Mouse (Mus musculus) heart, embryonic 14.5 days (tissue): ENCODE results near the gene Prkar2b. TPM values are rescaled to one million over a fixed set of nuclear protein-coding genes. Genes with fewer than 3 reads are reported as not detected.
"Not testable (repeated sequence)": the region's sequence is repeated elsewhere in the genome, so short reads cannot be mapped to it uniquely, and the experiment has no call there.

Source experiments
- ATAC-seq: fragments of 200-750 bp; cut with Nextera tagmentation; 2 replicates; pipeline ENCODE4 v1.8.0; 2017; ENCODE audit warnings: low read depth, moderate TSS enrichment; ENCODE audit not compliant: insufficient number of reproducible peaks, insufficient read depth, low FRiP score
- H3K27ac ChIP-seq, 2 experiments: fragments of 200-500 bp in 1 of 2; fragments of 300-500 bp in 1 of 2; sonication (generic) in 1 of 2; replicated peaks in 1 of 2; 2 replicates each; pipeline ENCODE4 v1.5.1; 2012 to 2014; ENCODE audit warnings: low read depth in 2 of 2, low read length in 2 of 2, control low read depth in 1 of 2, mild to moderate bottlenecking in 1 of 2, mixed read lengths in 1 of 2; ENCODE audit not compliant: control insufficient read depth in 1 of 2, insufficient read depth in 1 of 2
- H3K27me3 ChIP-seq: fragments of 300-500 bp; sonication (generic); 2 replicates; pipeline ENCODE4 v1.6.1; 2014; ENCODE audit warnings: mild to moderate bottlenecking, low read length, control low read depth; ENCODE audit not compliant: control insufficient read depth, insufficient read depth
- H3K36me3 ChIP-seq: fragments of 300-500 bp; sonication (generic); 2 replicates; pipeline ENCODE4 v1.6.1; 2014; ENCODE audit warnings: mild to moderate bottlenecking, control low read depth, low read length, mixed read lengths; ENCODE audit not compliant: control insufficient read depth, insufficient read depth
- H3K4me1 ChIP-seq, 2 experiments: fragments of 200-500 bp in 1 of 2; fragments of 300-500 bp in 1 of 2; sonication (generic) in 1 of 2; 2 replicates each; pipeline ENCODE4 v1.6.1; 2012 to 2014; ENCODE audit warnings: low read length in 2 of 2, control low read depth in 1 of 2, mixed read lengths in 1 of 2; ENCODE audit not compliant: control insufficient read depth in 2 of 2, insufficient read depth in 2 of 2
- H3K4me2 ChIP-seq: fragments of 300-500 bp; sonication (generic); 2 replicates; pipeline ENCODE4 v1.6.1; 2014; ENCODE audit warnings: mild to moderate bottlenecking, low read length
- H3K4me3 ChIP-seq, 2 experiments: fragments of 200-500 bp in 1 of 2; fragments of 300-500 bp in 1 of 2; sonication (generic) in 1 of 2; 2 replicates each; pipeline ENCODE4 v1.5.1; 2012 to 2014; ENCODE audit warnings: low read length in 2 of 2, mild to moderate bottlenecking in 2 of 2, control low read depth in 1 of 2, low read depth in 1 of 2, moderate library complexity in 1 of 2; ENCODE audit not compliant: control insufficient read depth in 1 of 2, insufficient read depth in 1 of 2
- H3K9ac ChIP-seq: fragments of 300-500 bp; sonication (generic); 2 replicates; pipeline ENCODE4 v1.6.1; 2014; ENCODE audit warnings: mild to moderate bottlenecking, low read length
- H3K9me3 ChIP-seq: fragments of 300-500 bp; sonication (generic); 2 replicates; pipeline ENCODE4 v1.6.1; 2016; ENCODE audit warnings: low read length, control low read depth; ENCODE audit not compliant: control insufficient read depth
- WGBS: fragments of 180-500 bp; shearing (Covaris S2); extraction: QIAGEN DNeasy Blood & Tissue Kit; methylation state at CpG from one replicate; pipeline ENCODE4 v1.1.7; 2014; 5-methylcytosine and 5-hydroxymethylcytosine counted together
- polyA plus RNA-seq: library from polyadenylated mRNA; unstranded; fragments of >200 nt; fragmentation: Nextera tagmentation; extraction: Ambion mirVana; gene quantifications from 2 replicates; pipeline ENCODE4 v1.2.1, GENCODE M21; 2014

Gene Prkar2b
- polyA plus RNA-seq, 1 experiment from 2014 or later: 14.7 TPM

- no peaks in the 10 kb centered on the region for H3K9me3 ChIP-seq
- peaks cover 0 to 4% of the 10 kb centered on the region in 2 experiments; a peak in 2 of 4 replicates for H3K4me1 ChIP-seq
- ATAC-seq: no peak
- H3K4me3 ChIP-seq: no peak overlapping the region
- H3K36me3 ChIP-seq: no peaks in the 10 kb centered on the region
- H3K27ac ChIP-seq: no peak overlapping the region
- no peak overlapping the region for H3K9ac ChIP-seq
- no peaks in the 10 kb centered on the region for H3K27me3 ChIP-seq
- no peak overlapping the region for H3K4me2 ChIP-seq
- WGBS: 76% methylated on average over 6 of the region's 6 CpGs
Measured at GRCm38 (mm10) chr12:32016472-32016871, 44.6 kb downstream of the Prkar2b start.

DNA sequence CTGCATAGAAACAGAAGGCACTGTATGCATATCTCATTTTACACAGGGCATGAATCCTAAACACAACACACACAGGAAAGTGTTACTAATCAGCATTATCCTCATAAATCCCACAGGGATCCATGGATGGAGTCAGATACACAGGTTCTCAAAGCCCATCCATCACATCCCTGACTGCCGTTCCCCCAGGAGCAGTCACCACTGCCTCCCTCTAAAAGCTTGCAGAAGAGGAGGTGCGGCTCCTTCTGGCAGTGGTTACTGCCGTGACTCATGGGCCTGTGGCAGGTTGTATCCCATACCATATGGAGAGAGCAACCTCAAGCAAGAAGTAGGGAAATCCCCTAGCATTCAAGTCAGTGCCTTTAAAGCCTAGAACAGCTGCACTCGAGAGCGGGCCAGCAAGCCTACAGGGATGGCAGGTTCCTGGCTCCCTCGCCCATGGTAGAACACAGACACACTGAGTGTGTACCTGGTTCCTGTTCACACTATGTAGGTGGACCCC is 45.8 kb downstream of the Prkar2b start:
- no peaks in the 10 kb centered on the region for H3K9me3 ChIP-seq
- peaks cover 0 to 4% of the 10 kb centered on the region in 2 experiments; a peak in 2 of 4 replicates for H3K4me1 ChIP-seq
- no peak overlapping the region for H3K4me2 ChIP-seq
- no peaks in the 10 kb centered on the region for H3K36me3 ChIP-seq
- no peak overlapping the region for H3K4me3 ChIP-seq
- no peak overlapping the region for H3K27ac ChIP-seq
- ATAC-seq: no peak
- no peaks in the 10 kb centered on the region for H3K27me3 ChIP-seq
- no peak overlapping the region for H3K9ac ChIP-seq
- 50% methylated on average over 6 of the region's 6 CpGs for WGBS

DNA sequence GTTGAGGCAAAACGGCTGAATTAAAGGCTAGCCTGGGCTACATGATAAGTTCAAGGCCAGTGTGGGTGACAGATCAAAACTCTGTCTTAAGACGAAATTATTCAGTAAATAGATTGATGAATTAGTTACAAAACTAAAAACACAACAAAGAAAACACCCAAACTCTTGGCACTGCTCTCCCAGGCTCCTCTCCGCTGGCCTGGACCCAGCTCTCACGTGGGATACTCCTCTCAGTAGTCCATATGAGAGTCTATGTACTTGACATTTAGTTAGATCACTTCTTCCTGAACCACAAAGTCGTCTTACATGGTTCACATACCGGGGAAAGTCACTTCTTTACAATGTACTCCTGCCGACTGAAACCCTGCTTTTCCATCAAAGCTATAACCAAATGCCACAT is 46.3 kb downstream of the Prkar2b start:
- Histone ChIP-seq H3K4me3 (no peak overlapping the region), H3K4me1 (peaks cover 0 to 4% of the 10 kb centered on the region in 2 experiments; a peak in 2 of 4 replicates), H3K27ac (no peak overlapping the region), H3K36me3 (no peaks in the 10 kb centered on the region), H3K9me3 (no peaks in the 10 kb centered on the region), H3K9ac (no peak overlapping the region), H3K4me2 (no peak overlapping the region), H3K27me3 (no peaks in the 10 kb centered on the region)
- WGBS: 65% methylated on average over 7 of the region's 7 CpGs
- ATAC-seq: no peak

- WGBS: 69% methylated on average over 2 of the region's 2 CpGs
- H3K4me1 ChIP-seq: no peaks in the 10 kb centered on the region
- no peak overlapping the region for H3K9ac ChIP-seq
- no peaks in the 10 kb centered on the region for H3K9me3 ChIP-seq
- no peak overlapping the region for H3K4me2 ChIP-seq
- ATAC-seq: no peak
- H3K36me3 ChIP-seq: no peaks in the 10 kb centered on the region
- no peak overlapping the region for H3K27ac ChIP-seq
- no peaks in the 10 kb centered on the region for H3K27me3 ChIP-seq
- H3K4me3 ChIP-seq: no peak overlapping the region
Measured at GRCm38 (mm10) chr12:32012169-32012568, 48.9 kb downstream of the Prkar2b start.

DNA sequence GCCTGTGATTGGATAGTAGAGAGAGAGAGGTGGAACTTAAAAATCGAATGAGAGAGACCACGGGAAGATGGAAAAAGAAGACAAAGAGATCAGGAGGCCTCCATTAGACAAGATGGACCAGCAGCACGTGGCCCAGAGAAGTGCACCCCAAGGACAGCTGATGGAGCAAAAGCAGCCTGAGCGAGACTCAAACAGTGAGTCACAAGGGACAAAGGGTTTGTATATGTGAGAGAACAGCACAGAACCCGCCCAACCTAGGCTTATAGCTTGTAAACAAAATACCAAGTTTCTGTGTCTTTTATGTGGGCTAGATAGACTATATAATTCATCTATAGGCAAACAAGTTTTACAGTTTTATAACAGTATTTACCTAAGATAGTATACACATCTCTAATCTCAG is 50.0 kb downstream of the Prkar2b start:
- Histone ChIP-seq H3K4me1 (no peaks in the 10 kb centered on the region), H3K27ac (no peak overlapping the region), H3K36me3 (no peaks in the 10 kb centered on the region), H3K4me3 (no peak overlapping the region), H3K9ac (no peak overlapping the region), H3K4me2 (no peak overlapping the region), H3K9me3 (no peaks in the 10 kb centered on the region), H3K27me3 (no peaks in the 10 kb centered on the region)
- WGBS: 81% methylated on average over 5 of the region's 5 CpGs
- ATAC-seq: no peak

GRCm38 (mm10) chr12:32009985-32010369 is 51.1 kb downstream of the Prkar2b start:
- not testable (repeated sequence) for H3K9ac ChIP-seq, H3K4me2 ChIP-seq, H3K4me3 ChIP-seq, ATAC-seq, H3K27ac ChIP-seq, H3K4me1 ChIP-seq, H3K9me3 ChIP-seq, H3K36me3 ChIP-seq, H3K27me3 ChIP-seq
- 38% methylated on average over 5 of the region's 6 CpGs for WGBS

- 15% methylated on average over 8 of the region's 8 CpGs for WGBS
- Histone ChIP-seq H3K4me2 (no peak overlapping the region), H3K27ac (no peak overlapping the region), H3K9ac (no peak overlapping the region), H3K4me3 (no peak overlapping the region), H3K4me1 (no peaks in the 10 kb centered on the region), H3K9me3 (no peaks in the 10 kb centered on the region), H3K36me3 (no peaks in the 10 kb centered on the region), H3K27me3 (no peaks in the 10 kb centered on the region)
- ATAC-seq: no peak
Measured at GRCm38 (mm10) chr12:32009267-32009984, 51.7 kb downstream of the Prkar2b start.

GRCm38 (mm10) chr12:32008728-32009127 is 52.4 kb downstream of the Prkar2b start:
- 67% methylated on average over 5 of the region's 5 CpGs for WGBS
- Histone ChIP-seq H3K9me3 (no peaks in the 10 kb centered on the region), H3K36me3 (no peaks in the 10 kb centered on the region), H3K27ac (no peak overlapping the region), H3K4me2 (no peak overlapping the region), H3K4me1 (no peaks in the 10 kb centered on the region), H3K9ac (no peak overlapping the region), H3K4me3 (no peak overlapping the region), H3K27me3 (no peaks in the 10 kb centered on the region)
- ATAC-seq: no peak
